Mouse (Mus musculus) liver, embryonic 15.5 days (tissue): ENCODE measurements around the gene Mogs. TPM values are rescaled to one million over a fixed set of nuclear protein-coding genes. Genes with fewer than 3 reads are reported as not detected.
"Not testable (repeated sequence)": the region's sequence is repeated elsewhere in the genome, so short reads cannot be mapped to it uniquely, and the experiment has no call there.

Experiments
- ATAC-seq: fragments of 200-750 bp; cut with Nextera tagmentation; 2 replicates; pipeline ENCODE4 v1.8.0; 2017; ENCODE audit warnings: moderate number of reproducible peaks, mild to moderate bottlenecking, moderate library complexity; ENCODE audit not compliant: insufficient read depth
- H3K27ac ChIP-seq: fragments of 300-500 bp; sonication (generic); replicated peaks from 2 replicates; pipeline ENCODE4 v1.5.1; 2015; ENCODE audit warnings: mild to moderate bottlenecking, inconsistent platforms
- H3K27me3 ChIP-seq: fragments of 300-500 bp; sonication (generic); 2 replicates; pipeline ENCODE4 v1.6.1; 2015; ENCODE audit warnings: mild to moderate bottlenecking, inconsistent platforms
- H3K36me3 ChIP-seq: fragments of 300-500 bp; sonication (generic); replicated peaks from 2 replicates; pipeline ENCODE4 v1.6.1; 2015; ENCODE audit warnings: moderate library complexity, mild to moderate bottlenecking, inconsistent platforms
- H3K4me1 ChIP-seq: fragments of 300-500 bp; sonication (generic); replicated peaks from 2 replicates; pipeline ENCODE4 v1.6.1; 2015; ENCODE audit warnings: inconsistent platforms
- H3K4me2 ChIP-seq: fragments of 300-500 bp; sonication (generic); 2 replicates; pipeline ENCODE4 v1.6.1; 2015; ENCODE audit warnings: moderate library complexity, mild to moderate bottlenecking, inconsistent platforms
- H3K4me3 ChIP-seq: fragments of 300-500 bp; sonication (generic); replicated peaks from 2 replicates; pipeline ENCODE4 v1.5.1; 2015; ENCODE audit warnings: mild to moderate bottlenecking, inconsistent platforms
- H3K9ac ChIP-seq: fragments of 300-500 bp; sonication (generic); 2 replicates; pipeline ENCODE4 v1.6.1; 2015; ENCODE audit warnings: moderate library complexity, mild to moderate bottlenecking, inconsistent platforms
- H3K9me3 ChIP-seq: fragments of 300-500 bp; sonication (generic); replicated peaks from 2 replicates; pipeline ENCODE4 v1.6.1; 2016; ENCODE audit warnings: inconsistent platforms
- WGBS: fragments of 180-500 bp; shearing (Covaris S2); methylation state at CpG from one replicate; pipeline ENCODE4 v1.1.7; 2015; ENCODE audit warnings: mixed read lengths; ENCODE audit not compliant: insufficient replicate concordance; 5-methylcytosine and 5-hydroxymethylcytosine counted together
- polyA plus RNA-seq: library from polyadenylated mRNA; unstranded; fragments of >200 nt; fragmentation: Nextera tagmentation; extraction: Ambion mirVana; gene quantifications from 2 replicates; pipeline ENCODE4 v1.2.1, GENCODE M21; 2015

Gene Mogs
- polyA plus RNA-seq, 1 experiment from 2014 or later: 37.0 TPM

GRCm38 (mm10) chr6:83155552-83156238 lies 40.4 kb downstream of the Mogs start:
- peak overlapping the region; percentile 52 for H3K4me3 ChIP-seq
- no peaks in the 10 kb centered on the region for H3K9me3 ChIP-seq
- ATAC-seq: no peak
- no peak overlapping the region for H3K27ac ChIP-seq
- H3K27me3 ChIP-seq: peaks cover 60% of the 10 kb centered on the region
- H3K36me3 ChIP-seq: no peaks in the 10 kb centered on the region
- peak overlapping the region; percentile 84 for H3K4me2 ChIP-seq
- no peak overlapping the region for H3K9ac ChIP-seq
- 10% methylated on average over 23 of the region's 23 CpGs for WGBS
- H3K4me1 ChIP-seq: peaks cover 8% of the 10 kb centered on the region; the same call in 1 of the 2 replicates

GRCm38 (mm10) chr6:83156259-83156684 lies 41.0 kb downstream of the Mogs start, which contains the start of the genes Wdr54 and 1700003E16Rik:
Gene Wdr54, minus strand, starts transcription at chr6:83156397.
Gene 1700003E16Rik, plus strand, starts transcription at chr6:83156404.
- 2% methylated on average over 32 of the region's 32 CpGs for WGBS
- no peaks in the 10 kb centered on the region for H3K36me3 ChIP-seq
- H3K4me2 ChIP-seq: peak within 1 kb of the TSS; percentile 84
- H3K27me3 ChIP-seq: peaks cover 66% of the 10 kb centered on the region
- H3K9ac ChIP-seq: no peak within 1 kb of the TSS
- no peaks in the 10 kb centered on the region for H3K9me3 ChIP-seq
- ATAC-seq: no peak
- peaks cover 8% of the 10 kb centered on the region; the same call in 1 of the 2 replicates for H3K4me1 ChIP-seq
- peak within 1 kb of the TSS; percentile 52 for H3K4me3 ChIP-seq
- H3K27ac ChIP-seq: no peak within 1 kb of the TSS

- peaks cover 22% of the 10 kb centered on the region for H3K4me1 ChIP-seq
- not testable (repeated sequence) for H3K27ac ChIP-seq, H3K4me2 ChIP-seq, ATAC-seq, H3K4me3 ChIP-seq, H3K9me3 ChIP-seq, H3K36me3 ChIP-seq, H3K9ac ChIP-seq
- peaks cover 81% of the 10 kb centered on the region for H3K27me3 ChIP-seq
- 27% methylated on average over 3 of the region's 3 CpGs for WGBS
These were observed 44.2 kb downstream of the Mogs start for GRCm38 (mm10) chr6:83159456-83159855.

- no peak overlapping the region for H3K9ac ChIP-seq
- peaks cover 62% of the 10 kb centered on the region for H3K27me3 ChIP-seq
- no peak overlapping the region for H3K27ac ChIP-seq
- no peaks in the 10 kb centered on the region for H3K36me3 ChIP-seq
- 8% methylated on average over 19 of the region's 19 CpGs for WGBS
- peak overlapping the region; percentile 42 for H3K4me3 ChIP-seq
- H3K9me3 ChIP-seq: no peaks in the 10 kb centered on the region
- no peak for ATAC-seq
- peaks cover 23% of the 10 kb centered on the region for H3K4me1 ChIP-seq
- H3K4me2 ChIP-seq: peak overlapping the region; percentile 68
These were observed 46.1 kb downstream of the Mogs start for GRCm38 (mm10) chr6:83161442-83161841.

- Histone ChIP-seq H3K4me1 (peaks cover 24% of the 10 kb centered on the region), H3K4me3 (peak overlapping the region; percentile 42), H3K9ac (no peak overlapping the region), H3K27me3 (peaks cover 56% of the 10 kb centered on the region), H3K4me2 (peak overlapping the region; percentile 68), H3K9me3 (no peaks in the 10 kb centered on the region), H3K36me3 (no peaks in the 10 kb centered on the region), H3K27ac (no peak overlapping the region)
- 2% methylated on average over 49 of the region's 49 CpGs for WGBS
- no peak for ATAC-seq
These were observed 46.8 kb downstream of the Mogs start for GRCm38 (mm10) chr6:83161921-83162641.

- Histone ChIP-seq H3K9ac (no peak overlapping the region), H3K4me1 (peaks cover 30% of the 10 kb centered on the region), H3K36me3 (no peaks in the 10 kb centered on the region), H3K27ac (no peak overlapping the region), H3K4me2 (peak overlapping the region; percentile 68), H3K27me3 (peaks cover 50% of the 10 kb centered on the region), H3K9me3 (no peaks in the 10 kb centered on the region), H3K4me3 (peak overlapping the region; percentile 42)
- 1% methylated on average over 8 of the region's 8 CpGs for WGBS
- no peak for ATAC-seq
These were observed 47.4 kb downstream of the Mogs start for GRCm38 (mm10) chr6:83162701-83163100.

- no peaks in the 10 kb centered on the region for H3K36me3 ChIP-seq
- peak; percentile 11 for ATAC-seq
- H3K4me1 ChIP-seq: peaks cover 33% of the 10 kb centered on the region
- H3K27me3 ChIP-seq: peaks cover 44% of the 10 kb centered on the region
- H3K9me3 ChIP-seq: no peaks in the 10 kb centered on the region
- whole genome bisulfite sequencing: 5% methylated on average over 6 of the region's 6 CpGs
- peak overlapping the region; percentile 88 for H3K27ac ChIP-seq
- peak overlapping the region; percentile 94 for H3K4me3 ChIP-seq
- peak overlapping the region; percentile 83 for H3K4me2 ChIP-seq
- peak overlapping the region; percentile 63 for H3K9ac ChIP-seq
These were observed 49.8 kb downstream of the Mogs start for GRCm38 (mm10) chr6:83165026-83165606.

- under 1% methylated on average over 58 of the region's 58 CpGs for WGBS
- no peaks in the 10 kb centered on the region for H3K9me3 ChIP-seq
These were observed 50.4 kb downstream of the Mogs start, which contains the start of gene Dctn1 for GRCm38 (mm10) chr6:83165607-83166242. Gene Dctn1, plus strand, starts transcription at chr6:83165920.

GRCm38 (mm10) chr6:83166243-83166630 lies 50.9 kb downstream of the Mogs start:
- Histone ChIP-seq H3K27me3 (peaks cover 33% of the 10 kb centered on the region), H3K9me3 (no peaks in the 10 kb centered on the region), H3K4me1 (peaks cover 33% of the 10 kb centered on the region), H3K36me3 (no peaks in the 10 kb centered on the region), H3K9ac (peak overlapping the region; percentile 96), H3K4me3 (peak overlapping the region; percentile 94), H3K27ac (peak overlapping the region; percentile 88), H3K4me2 (peak overlapping the region; percentile 83)
- WGBS: under 1% methylated on average over 12 of the region's 12 CpGs
- peak; percentile 1; the same call in 1 of the 2 replicates for ATAC-seq

More at GRCm38 (mm10) chr6:83165607-83166242, 50.4 kb downstream of the Mogs start, which contains the start of gene Dctn1:
- peak within 1 kb of the TSS; percentile 88 for H3K27ac ChIP-seq
- peaks cover 33% of the 10 kb centered on the region for H3K4me1 ChIP-seq
- H3K4me3 ChIP-seq: peak within 1 kb of the TSS; percentile 94
- peak within 1 kb of the TSS; percentile 96 for H3K9ac ChIP-seq
- peak within 1 kb of the TSS; percentile 83 for H3K4me2 ChIP-seq
- ATAC-seq: peak; percentile 89
- H3K36me3 ChIP-seq: no peaks in the 10 kb centered on the region
- peaks cover 38% of the 10 kb centered on the region for H3K27me3 ChIP-seq
